Mouse (Mus musculus) lung, postnatal 0 days (tissue): ENCODE measurements around the gene Hpse.

Experiments
- CTCF ChIP-seq: IDR thresholded peaks from 2 replicates; pipeline ENCODE4 v1.5.1; 2016; ENCODE audit warnings: antibody characterized with exemption, mild to moderate bottlenecking
- EP300 ChIP-seq: IDR thresholded peaks from 2 replicates; pipeline ENCODE4 v1.6.1; 2016; ENCODE audit warnings: antibody characterized with exemption, mild to moderate bottlenecking, control low read depth

- TF ChIP-seq CTCF, result no peak
- TF ChIP-seq EP300, result no peak
Measured at GRCm38 (mm10) chr5:100680542-100680933, 39.0 kb downstream of the Hpse start.
